Mouse (Mus musculus) layer of hippocampus, adult 2 months (tissue): ENCODE measurements around the gene Etfb. TPM values are rescaled to one million over a fixed set of nuclear protein-coding genes. Genes with fewer than 3 reads are reported as not detected.

Source experiments
- DNase-seq, 2 experiments: peaks; one replicate each; pipeline ENCODE4 v3.0.0; 2022; ENCODE audit warnings: low spot score in 2 of 2
- H3K27ac ChIP-seq: fragments of 200-600 bp; 2 replicates; pipeline ENCODE4 v1.8.1; 2022
- H3K4me3 ChIP-seq: fragments of 200-600 bp; 2 replicates; pipeline ENCODE4 v1.8.1; 2022; ENCODE audit warnings: mild to moderate bottlenecking
- CTCF ChIP-seq: fragments of 200-600 bp; conservative IDR thresholded peaks from 2 replicates; pipeline ENCODE4 v1.8.1; 2022; ENCODE audit warnings: antibody characterized with exemption, mild to moderate bottlenecking, moderate library complexity
- microRNA-seq, 2 experiments: library from miRNA; unstranded; fragments of <30 nt; microRNA quantifications; one replicate each; pipeline ENCODE4 v1.2.0; 2021
- total RNA-seq, 2 experiments: library from RNA; stranded (reverse); gene quantifications; 2 replicates each; pipeline ENCODE4 v1.2.3; 2021

The Etfb gene
- total RNA-seq, 2 experiments from 2014 or later, result 72.9 to 76.6 TPM

- peak within 1 kb of the TSS; percentile 75 for H3K4me3 ChIP-seq
- DNase-seq, result no peak
- H3K27ac ChIP-seq, result peak within 1 kb of the TSS; percentile 95
- no peak for TF ChIP-seq CTCF
Measured at GRCm38 (mm10) chr7:43489631-43490125, 45.8 kb downstream of the Etfb start, which contains the start of gene Iglon5. Iglon5 (minus strand) TSS chr7:43490075.

GRCm38 (mm10) chr7:43490182-43490584 is 46.3 kb downstream of the Etfb start:
- no peak for TF ChIP-seq CTCF
- Histone ChIP-seq H3K4me3 (peak overlapping the region; percentile 75), H3K27ac (peak overlapping the region; percentile 95)
- peak; percentile 75 to 78 for DNase-seq

- Histone ChIP-seq H3K27ac (no peak overlapping the region; the same call in 1 of the 2 replicates), H3K4me3 (no peak overlapping the region)
- no peak for DNase-seq
- TF ChIP-seq CTCF, result no peak
Measured at GRCm38 (mm10) chr7:43490861-43491260, 47.0 kb downstream of the Etfb start.

- peak; percentile 65 to 72 for DNase-seq
- Histone ChIP-seq H3K27ac (no peak overlapping the region), H3K4me3 (no peak overlapping the region)
- TF ChIP-seq CTCF, result peak; percentile 90
Measured at GRCm38 (mm10) chr7:43495343-43496021, 51.6 kb downstream of the Etfb start.

Small RNA genes within 50 kb of the gene (microRNA-seq; reads per million reads assigned to microRNA genes)
- gene Mir7051, result 0 to 0.92 reads per million in 2 experiments

Other genes with a start within 250 kb of the Etfb start
- gene Zfp715, start 130.8 kb upstream of the Etfb start, total RNA-seq, result 10 to 100 TPM; 23.1 to 23.5 TPM
- gene Siglecf, start 92.7 kb upstream of the Etfb start, total RNA-seq, result under 1 TPM; 0.49 to 0.72 TPM
- gene Siglecg, start 35.9 kb upstream of the Etfb start, total RNA-seq, result not detected
- not detected for gene Lim2, start 16.4 kb upstream of the Etfb start, total RNA-seq
- not detected for gene Nkg7, start 7.0 kb upstream of the Etfb start, total RNA-seq
- gene Cldnd2, start 3.3 kb upstream of the Etfb start, total RNA-seq, result not detected
- under 1 TPM in 1 of 2 experiments, not detected in 1; 0.90 TPM for gene Gm45233, start within 50 bp of the Etfb start, total RNA-seq
- gene Vsig10l, start 19.1 kb downstream of the Etfb start, total RNA-seq, result 1 to 10 TPM; 1.5 to 2.2 TPM
- gene Iglon5, start 46.0 kb downstream of the Etfb start, total RNA-seq, result 10 to 100 TPM; 24.8 TPM
- gene 4931406B18Rik, start 61.9 kb downstream of the Etfb start, total RNA-seq, result not detected
- 1 to 10 TPM; 3.5 to 5.7 TPM for gene Cd33, start 100.3 kb downstream of the Etfb start, total RNA-seq
- 1 to 10 TPM; 4.4 to 4.9 TPM for gene Zfp658, start 118.2 kb downstream of the Etfb start, total RNA-seq
- 10 to 100 TPM; 19.5 to 19.8 TPM for gene Zfp719, start 135.5 kb downstream of the Etfb start, total RNA-seq
- under 1 TPM in 1 of 2 experiments, not detected in 1; 0.27 TPM for gene Zfp819, start 163.1 kb downstream of the Etfb start, total RNA-seq
- not detected for gene Ceacam18, start 190.6 kb downstream of the Etfb start, total RNA-seq
- 1 to 10 TPM in 1 of 2 experiments, under 1 TPM in 1; 0.97 to 1.3 TPM for gene Siglece, start 216.1 kb downstream of the Etfb start, total RNA-seq
- 10 to 100 TPM; 10.9 to 11.1 TPM for gene Ctu1, start 227.9 kb downstream of the Etfb start, total RNA-seq
- gene Klk14, start 246.3 kb downstream of the Etfb start, total RNA-seq, result not detected